Mouse (Mus musculus): ENCODE results near the gene Lmbrd1. TPM values are rescaled to one million over a fixed set of nuclear protein-coding genes. Genes with fewer than 3 reads are reported as not detected.

The Lmbrd1 gene
- polyA plus RNA-seq, 1 experiment from 2014 or later: 28.0 TPM

- TF ChIP-seq CTCF (IDR thresholded peaks at IDR 0.05; ENCODE audit: low read depth): no peak
- no peak for TF ChIP-seq EP300 (IDR thresholded peaks at IDR 0.05; ENCODE audit: low read depth)
- Histone ChIP-seq H3K4me3 (ENCODE audit: low read depth, low read length) (no peak overlapping the region), H3K36me3 (replicated peaks; ENCODE audit: insufficient read depth, low read length) (peaks cover 26% of the 10 kb centered on the region), H3K27me3 (ENCODE audit: insufficient read depth, low read length) (no peaks in the 10 kb centered on the region), H3K27ac (ENCODE audit: low read depth) (no peak overlapping the region), H3K9ac (replicated peaks) (no peak overlapping the region), H3K9me3 (ENCODE audit: low read length) (no peaks in the 10 kb centered on the region), H3K4me1 (ENCODE audit: insufficient read depth) (no peaks in the 10 kb centered on the region), H3K4me2 (ENCODE audit: low read depth, low read length) (no peak overlapping the region)
- ATAC-seq (no peak), DNase-seq (no peak)
- WGBS (ENCODE audit: insufficient replicate concordance): 78% methylated on average over 5 of the region's 5 CpGs
Measured at GRCm38 (mm10) chr1:24734866-24735265, 56.4 kb downstream of the Lmbrd1 start.

- no peak overlapping the region for H3K4me3 ChIP-seq (ENCODE audit: low read depth, low read length)
- peaks cover 5% of the 10 kb centered on the region for H3K36me3 ChIP-seq (replicated peaks; ENCODE audit: insufficient read depth, low read length)
- WGBS (ENCODE audit: insufficient replicate concordance): 75% methylated on average over 3 of the region's 3 CpGs
- H3K9me3 ChIP-seq (ENCODE audit: low read length): no peaks in the 10 kb centered on the region
- no peaks in the 10 kb centered on the region for H3K4me1 ChIP-seq (ENCODE audit: insufficient read depth)
- no peak overlapping the region for H3K27ac ChIP-seq (ENCODE audit: low read depth)
- H3K27me3 ChIP-seq (ENCODE audit: insufficient read depth, low read length): no peaks in the 10 kb centered on the region
- no peak overlapping the region for H3K9ac ChIP-seq (replicated peaks)
- DNase-seq (no peak), ATAC-seq (no peak)
- no peak overlapping the region for H3K4me2 ChIP-seq (ENCODE audit: low read depth, low read length)
- TF ChIP-seq EP300 (IDR thresholded peaks at IDR 0.05; ENCODE audit: low read depth) (no peak), CTCF (IDR thresholded peaks at IDR 0.05; ENCODE audit: low read depth) (no peak)
Measured at GRCm38 (mm10) chr1:24740903-24741302, 62.5 kb downstream of the Lmbrd1 start.

- TF ChIP-seq CTCF (IDR thresholded peaks at IDR 0.05; ENCODE audit: low read depth) (no peak), EP300 (IDR thresholded peaks at IDR 0.05; ENCODE audit: low read depth) (no peak)
- Histone ChIP-seq H3K9me3 (ENCODE audit: low read length) (no peaks in the 10 kb centered on the region), H3K4me1 (ENCODE audit: insufficient read depth) (no peaks in the 10 kb centered on the region), H3K27ac (ENCODE audit: low read depth) (no peak overlapping the region), H3K4me3 (ENCODE audit: low read depth, low read length) (no peak overlapping the region), H3K9ac (replicated peaks) (no peak overlapping the region), H3K36me3 (replicated peaks; ENCODE audit: insufficient read depth, low read length) (peaks cover 5% of the 10 kb centered on the region), H3K4me2 (ENCODE audit: low read depth, low read length) (no peak overlapping the region), H3K27me3 (ENCODE audit: insufficient read depth, low read length) (no peaks in the 10 kb centered on the region)
- WGBS (ENCODE audit: insufficient replicate concordance): 69% methylated on average over 3 of the region's 3 CpGs
- ATAC-seq (no peak), DNase-seq (no peak)
Measured at GRCm38 (mm10) chr1:24741552-24741951, 63.1 kb downstream of the Lmbrd1 start.

GRCm38 (mm10) chr1:24743191-24743924, 64.9 kb downstream of the Lmbrd1 start:
- Histone ChIP-seq H3K27me3 (ENCODE audit: insufficient read depth, low read length) (no peaks in the 10 kb centered on the region), H3K4me3 (ENCODE audit: low read depth, low read length) (no peak overlapping the region), H3K4me1 (ENCODE audit: insufficient read depth) (no peaks in the 10 kb centered on the region), H3K9ac (replicated peaks) (no peak overlapping the region), H3K27ac (ENCODE audit: low read depth) (no peak overlapping the region), H3K9me3 (ENCODE audit: low read length) (no peaks in the 10 kb centered on the region), H3K36me3 (replicated peaks; ENCODE audit: insufficient read depth, low read length) (peaks cover 17% of the 10 kb centered on the region), H3K4me2 (ENCODE audit: low read depth, low read length) (no peak overlapping the region)
- TF ChIP-seq CTCF (IDR thresholded peaks at IDR 0.05; ENCODE audit: low read depth) (no peak), EP300 (IDR thresholded peaks at IDR 0.05; ENCODE audit: low read depth) (no peak)
- ATAC-seq (peak; percentile 59), DNase-seq (no peak)
- WGBS (ENCODE audit: insufficient replicate concordance): 77% methylated on average over 9 of the region's 9 CpGs

- 81% methylated on average over 4 of the region's 4 CpGs for WGBS (ENCODE audit: insufficient replicate concordance)
- no peak for ATAC-seq
- TF ChIP-seq EP300 (IDR thresholded peaks at IDR 0.05; ENCODE audit: low read depth) (no peak), CTCF (IDR thresholded peaks at IDR 0.05; ENCODE audit: low read depth) (no peak)
Measured at GRCm38 (mm10) chr1:24752715-24753114, 74.3 kb downstream of the Lmbrd1 start.

GRCm38 (mm10) chr1:24758516-24758915, 80.1 kb downstream of the Lmbrd1 start:
- TF ChIP-seq EP300 (IDR thresholded peaks at IDR 0.05; ENCODE audit: low read depth): no peak
- no peak for TF ChIP-seq CTCF (IDR thresholded peaks at IDR 0.05; ENCODE audit: low read depth)
- H3K9me3 ChIP-seq (ENCODE audit: low read length): no peaks in the 10 kb centered on the region
- 85% methylated on average over 8 of the region's 8 CpGs for WGBS (ENCODE audit: insufficient replicate concordance)
- H3K27me3 ChIP-seq (ENCODE audit: insufficient read depth, low read length): no peaks in the 10 kb centered on the region
- H3K4me1 ChIP-seq (ENCODE audit: insufficient read depth): no peaks in the 10 kb centered on the region
- no peak overlapping the region for H3K9ac ChIP-seq (replicated peaks)
- peaks cover 5% of the 10 kb centered on the region; the same call in 1 of the 2 replicates for H3K36me3 ChIP-seq (replicated peaks; ENCODE audit: insufficient read depth, low read length)
- H3K4me3 ChIP-seq (ENCODE audit: low read depth, low read length): no peak overlapping the region
- H3K4me2 ChIP-seq (ENCODE audit: low read depth, low read length): no peak overlapping the region
- ATAC-seq (no peak), DNase-seq (no peak)
- no peak overlapping the region for H3K27ac ChIP-seq (ENCODE audit: low read depth)

More at GRCm38 (mm10) chr1:24752715-24753114, 74.3 kb downstream of the Lmbrd1 start:
- no peak for DNase-seq
- Histone ChIP-seq H3K9me3 (ENCODE audit: low read length) (no peaks in the 10 kb centered on the region), H3K27ac (ENCODE audit: low read depth) (no peak overlapping the region), H3K4me3 (ENCODE audit: low read depth, low read length) (no peak overlapping the region), H3K4me2 (ENCODE audit: low read depth, low read length) (no peak overlapping the region), H3K4me1 (ENCODE audit: insufficient read depth) (no peaks in the 10 kb centered on the region), H3K36me3 (replicated peaks; ENCODE audit: insufficient read depth, low read length) (peaks cover 19% of the 10 kb centered on the region), H3K9ac (replicated peaks) (no peak overlapping the region), H3K27me3 (ENCODE audit: insufficient read depth, low read length) (no peaks in the 10 kb centered on the region)
